Mouse (Mus musculus) G1E (cell line): ENCODE results near the gene Cmss1.

Source experiments
- CTCF ChIP-seq: IDR thresholded peaks from 2 replicates; pipeline ENCODE4 v1.5.1; 2012; ENCODE audit warnings: low read depth, low read length, inconsistent platforms, mixed read lengths
- GATA1 ChIP-seq: IDR thresholded peaks from 2 replicates; pipeline ENCODE4 v1.6.1; 2012; ENCODE audit warnings: borderline replicate concordance, low read length, inconsistent platforms, mixed read lengths
- TAL1 ChIP-seq: conservative IDR thresholded peaks from 2 replicates; pipeline ENCODE4 v1.6.1; 2012; ENCODE audit warnings: low read depth, low read length, inconsistent platforms, mixed read lengths

- TF ChIP-seq GATA1 (no peak), CTCF (no peak), TAL1 (no peak)
Measured at GRCm38 (mm10) chr16:57536511-57536910, 70.2 kb downstream of the Cmss1 start.
